Mouse (Mus musculus) ovary, postnatal 36 days (tissue): ENCODE measurements around the gene Adam22.
"Not testable (repeated sequence)": the region's sequence is repeated elsewhere in the genome, so short reads cannot be mapped to it uniquely, and the experiment has no call there.

ENCODE experiments used
- DNase-seq: peaks from one replicate; pipeline ENCODE4 v3.0.0; 2022; ENCODE audit warnings: low spot score, mixed read lengths

Gene Adam22

DNA sequence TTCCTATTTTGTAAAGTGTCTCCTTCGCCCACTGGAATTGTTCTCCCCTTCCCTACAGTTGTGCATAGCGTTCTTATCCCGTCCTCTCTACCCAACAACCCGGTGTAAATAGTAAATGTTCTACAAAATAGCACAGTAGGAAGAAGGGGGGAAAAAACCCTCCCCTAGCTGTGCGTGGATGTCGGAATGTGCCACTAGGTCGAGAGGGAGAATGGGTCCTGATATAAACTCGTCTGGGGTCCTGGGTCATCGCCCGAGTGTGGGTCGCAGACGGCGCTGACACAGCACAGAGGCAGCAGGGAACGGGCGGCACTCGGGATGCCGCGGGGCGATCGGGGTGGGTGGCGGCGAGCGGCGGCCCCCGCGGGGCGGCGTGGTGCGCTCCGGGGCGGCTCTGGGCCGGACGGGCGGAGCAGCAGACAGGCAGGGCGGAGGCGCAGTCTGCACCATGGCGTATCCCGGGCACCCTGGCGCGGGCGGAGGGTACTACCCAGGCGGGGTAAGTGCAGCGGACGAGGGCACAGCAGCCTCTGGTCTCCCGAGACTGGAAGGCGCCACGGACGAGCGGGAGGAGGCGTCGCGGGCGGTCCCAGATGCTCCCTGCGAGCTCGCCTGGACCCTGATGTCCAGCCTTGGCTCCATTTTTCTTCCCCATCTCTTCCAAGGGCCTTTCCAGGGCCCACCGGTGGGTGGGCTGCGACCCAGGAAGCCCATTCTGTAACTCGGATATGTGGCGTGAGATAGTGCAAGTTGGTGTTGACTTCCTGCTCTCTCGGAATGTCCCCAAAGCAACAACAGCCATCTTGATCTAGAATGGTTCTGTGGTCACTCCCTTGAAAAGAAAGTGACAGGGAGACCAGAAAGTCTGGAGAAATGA, 311.6 kb downstream of the Adam22 start:
- DNase-seq = peak; percentile 88

DNA sequence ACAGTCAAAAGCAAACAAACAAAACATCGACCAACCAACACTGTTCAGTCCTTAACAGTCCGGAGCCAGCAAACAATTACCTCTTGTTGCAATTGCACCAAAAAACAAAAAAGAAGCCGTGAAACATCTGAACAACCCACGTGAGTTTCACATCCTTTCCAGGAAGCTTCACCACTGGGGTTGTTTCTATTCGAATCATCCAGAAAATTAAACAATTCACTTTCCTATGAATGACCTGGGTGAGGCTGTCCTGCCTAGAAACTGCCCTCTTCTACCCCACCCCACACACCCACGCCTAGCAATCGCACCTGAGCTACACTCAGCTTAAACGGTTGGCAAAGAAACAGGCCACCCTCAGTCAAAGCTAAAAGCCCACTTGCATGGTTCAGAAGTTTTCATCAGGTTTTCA, 312.2 kb downstream of the Adam22 start:
- DNase-seq = peak; percentile 7

- DNase-seq = no peak
These were observed 314.1 kb downstream of the Adam22 start for GRCm38 (mm10) chr5:8053827-8054226.

- DNase-seq = no peak
These were observed 322.1 kb downstream of the Adam22 start, which contains the start of gene Sri for GRCm38 (mm10) chr5:8045855-8046254. Sri (plus strand) TSS chr5:8046078.

DNA sequence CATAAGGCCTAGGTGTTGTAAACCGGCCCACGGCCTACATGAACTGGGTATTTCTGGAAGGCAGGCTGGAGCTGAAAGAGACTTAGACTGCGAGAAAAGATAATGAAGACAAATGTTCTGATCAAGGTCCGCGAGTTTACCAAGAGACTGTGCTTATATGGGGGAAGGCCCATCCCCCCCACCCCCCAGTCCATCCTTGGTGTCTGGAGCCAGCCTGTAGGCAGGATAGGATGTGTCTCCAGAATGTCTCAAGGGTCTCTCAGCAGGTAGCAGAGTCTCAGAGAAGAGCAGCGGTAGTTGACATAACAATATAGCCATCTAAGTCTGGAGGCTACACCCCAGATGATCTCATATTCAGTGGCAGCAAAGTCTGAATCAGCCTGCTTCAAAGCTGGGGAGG, 333.4 kb downstream of the Adam22 start:
- not testable (repeated sequence) for DNase-seq
